Mouse (Mus musculus) myocyte (in vitro differentiated cells): ENCODE results near the gene Cfap126.

Source experiments
- CEBPB ChIP-seq: IDR thresholded peaks from 2 replicates; pipeline ENCODE4 v1.6.1; 2011; ENCODE audit warnings: mild to moderate bottlenecking, moderate library complexity; ENCODE audit not compliant: poor library complexity, insufficient read depth, severe bottlenecking
- E2F4 ChIP-seq: IDR thresholded peaks from one replicate; pipeline ENCODE4 v1.6.1; 2011; ENCODE audit warnings: mild to moderate bottlenecking, control low read depth, moderate library complexity; ENCODE audit not compliant: insufficient read depth
- MAX ChIP-seq: IDR thresholded peaks from one replicate; pipeline ENCODE4 v1.6.1; 2011; ENCODE audit warnings: low read depth, mild to moderate bottlenecking, control low read depth
- MYOD1 ChIP-seq, 3 experiments: IDR thresholded peaks; one replicate each; pipeline ENCODE4 v1.6.1; 2011; ENCODE audit warnings: control low read depth in 2 of 3, low read depth in 2 of 3, mild to moderate bottlenecking in 2 of 3, moderate library complexity in 1 of 3; ENCODE audit not compliant: insufficient read length in 2 of 3, control insufficient read depth in 1 of 3
- MYOG ChIP-seq, 3 experiments: IDR thresholded peaks; one replicate each; pipeline ENCODE4 v1.6.1; 2011; ENCODE audit warnings: control low read depth in 2 of 3, low read depth in 2 of 3, mild to moderate bottlenecking in 2 of 3; ENCODE audit not compliant: insufficient read length in 2 of 3, control insufficient read depth in 1 of 3, insufficient read depth in 1 of 3
- POLR2A ChIP-seq: IDR thresholded peaks from one replicate; pipeline ENCODE4 v1.6.1; 2011; ENCODE audit warnings: low read depth, mild to moderate bottlenecking, control low read depth, moderate library complexity; ENCODE audit not compliant: insufficient read length
- POLR2AphosphoS2 ChIP-seq: IDR thresholded peaks from one replicate; pipeline ENCODE4 v1.6.1; 2011; ENCODE audit warnings: low read depth, control low read depth; ENCODE audit not compliant: insufficient read length
- REST ChIP-seq: IDR thresholded peaks from one replicate; pipeline ENCODE4 v1.6.1; 2011; ENCODE audit warnings: mild to moderate bottlenecking, control low read depth, moderate library complexity; ENCODE audit not compliant: insufficient read depth, insufficient read length
- TCF12 ChIP-seq: IDR thresholded peaks from one replicate; pipeline ENCODE4 v1.6.1; 2011; ENCODE audit warnings: mild to moderate bottlenecking, control low read depth; ENCODE audit not compliant: poor library complexity, insufficient read depth, severe bottlenecking
- TCF3 ChIP-seq: IDR thresholded peaks from one replicate; pipeline ENCODE4 v1.6.1; 2011; ENCODE audit warnings: low read depth, control low read depth; ENCODE audit not compliant: insufficient read length
- USF1 ChIP-seq: IDR thresholded peaks from one replicate; pipeline ENCODE4 v1.6.1; 2011; ENCODE audit warnings: low read depth, mild to moderate bottlenecking, control low read depth, moderate library complexity

GRCm38 (mm10) chr1:171116280-171116679, 2.6 kb downstream of the Cfap126 start:
- TF ChIP-seq TCF3: no peak
- TF ChIP-seq TCF12: no peak
- no peak for TF ChIP-seq USF1
- no peak for TF ChIP-seq POLR2A
- no peak for TF ChIP-seq MYOG (IDR thresholded peaks at IDR 0.05; ENCODE audit: control insufficient read depth in 1 of 3, insufficient read depth in 1 of 3, insufficient read length in 2 of 3, low read depth in 2 of 3)
- TF ChIP-seq POLR2AphosphoS2: no peak
- TF ChIP-seq E2F4: no peak
- TF ChIP-seq CEBPB: no peak
- no peak for TF ChIP-seq MAX
- TF ChIP-seq MYOD1 (IDR thresholded peaks at IDR 0.05; ENCODE audit: control insufficient read depth in 1 of 3, insufficient read length in 2 of 3, low read depth in 2 of 3): no peak
- TF ChIP-seq REST: no peak
